Mouse (Mus musculus): ENCODE measurements around the gene Btbd16.
A peak's percentile ranks its signal among the peaks of the same experiment; 100 is the strongest.

Gene Btbd16

GRCm38 (mm10) chr7:130865613-130866591 lies 92.0 kb downstream of the Btbd16 start, which contains the start of gene Plekha1:
Plekha1 (plus strand) TSS chr7:130865756.
- peak; percentile 85 for DNase-seq (ENCODE audit: low read depth)

- no peak for DNase-seq (ENCODE audit: low read depth)
Observed at GRCm38 (mm10) chr7:130866640-130867039, 92.8 kb downstream of the Btbd16 start.

GRCm38 (mm10) chr7:130867256-130867655 lies 93.4 kb downstream of the Btbd16 start:
- no peak for DNase-seq (ENCODE audit: low read depth)

Data from c-Kit-positive CD71-negative TER-119-negative erythroid progenitor cells, embryonic 14.5 days (primary cell).